Mouse (Mus musculus) CH12.LX (cell line): Measurements from ENCODE around the gene Lrig3. TPM values are rescaled to one million over a fixed set of nuclear protein-coding genes. Genes with fewer than 3 reads are reported as not detected.

Experiments
- DNase-seq: peaks from one replicate; pipeline ENCODE4 v3.0.0-alpha.2; 2013; ENCODE audit errors: extremely low read depth
- H3K27ac ChIP-seq: 2 replicates; pipeline ENCODE4 v1.5.1; 2012; ENCODE audit warnings: low read depth, mild to moderate bottlenecking, control low read depth, moderate library complexity; ENCODE audit not compliant: insufficient read depth
- H3K27me3 ChIP-seq: replicated peaks from 2 replicates; pipeline ENCODE3; 2012; ENCODE audit warnings: inconsistent platforms
- H3K36me3 ChIP-seq, 2 experiments: replicated peaks in 1 of 2; 2 replicates each; pipeline versions ENCODE3 to v1.6.1; 2012; ENCODE audit warnings: inconsistent platforms in 1 of 2, low read length in 1 of 2, mild to moderate bottlenecking in 1 of 2, mixed read lengths in 1 of 2, moderate library complexity in 1 of 2; ENCODE audit not compliant: control insufficient read depth in 1 of 2, insufficient read depth in 1 of 2
- H3K4me1 ChIP-seq, 2 experiments: 2 replicates each; pipeline ENCODE4 v1.6.1; 2012; ENCODE audit warnings: inconsistent platforms in 1 of 2, moderate library complexity in 1 of 2; ENCODE audit not compliant: insufficient read depth in 2 of 2, control insufficient read depth in 1 of 2
- H3K4me2 ChIP-seq: 2 replicates; pipeline ENCODE4 v1.6.1; 2012; ENCODE audit warnings: low read depth, mild to moderate bottlenecking, control low read depth; ENCODE audit not compliant: poor library complexity, insufficient read depth, severe bottlenecking
- H3K4me3 ChIP-seq, 3 experiments: fragments of 150-350 bp in 1 of 3; sonication (generic) in 1 of 3; replicated peaks in 1 of 3; 2 replicates each; pipeline versions ENCODE3 to v1.5.1; 2011 to 2012; ENCODE audit warnings: low read depth in 2 of 3, low read length in 2 of 3, mild to moderate bottlenecking in 2 of 3, moderate library complexity in 2 of 3, control low read depth in 1 of 3, improper control_type of control experiment in 1 of 3, inconsistent platforms in 1 of 3, mixed read lengths in 1 of 3; ENCODE audit not compliant: poor library complexity in 1 of 3
- H3K79me2 ChIP-seq: replicated peaks from 2 replicates; pipeline ENCODE4 v1.6.1; 2012; ENCODE audit warnings: mild to moderate bottlenecking, moderate library complexity; ENCODE audit not compliant: control insufficient read depth, poor library complexity, insufficient read depth, severe bottlenecking; ENCODE audit errors: extremely low read depth
- H3K9ac ChIP-seq: 2 replicates; pipeline ENCODE4 v1.6.1; 2012; ENCODE audit warnings: low read depth, mild to moderate bottlenecking, control low read depth, moderate library complexity; ENCODE audit not compliant: insufficient read depth
- H3K9me3 ChIP-seq: replicated peaks from 2 replicates; pipeline ENCODE3; 2012; ENCODE audit warnings: low read length, inconsistent platforms, mixed read lengths
- CHD1 ChIP-seq: IDR thresholded peaks from 2 replicates; pipeline ENCODE4 v1.6.1; 2012; ENCODE audit warnings: low read depth, low read length, improper control_type of control experiment, inconsistent platforms
- E2F4 ChIP-seq: IDR thresholded peaks from 2 replicates; pipeline ENCODE4 v1.6.1; 2011; ENCODE audit warnings: low read depth, low read length, improper control_type of control experiment; ENCODE audit not compliant: insufficient replicate concordance
- ELF1 ChIP-seq: IDR thresholded peaks from 2 replicates; pipeline ENCODE4 v1.6.1; 2014; ENCODE audit warnings: low read depth, mild to moderate bottlenecking, inconsistent platforms, low read length, improper control_type of control experiment
- EP300 ChIP-seq: IDR thresholded peaks from 2 replicates; pipeline ENCODE4 v1.6.1; 2011; ENCODE audit warnings: low read length, improper control_type of control experiment
- ETS1 ChIP-seq: conservative IDR thresholded peaks from 2 replicates; pipeline ENCODE4 v1.6.1; 2012; ENCODE audit warnings: low read depth, mild to moderate bottlenecking, inconsistent platforms, low read length, improper control_type of control experiment, moderate library complexity
- JUN ChIP-seq: IDR thresholded peaks from 2 replicates; pipeline ENCODE4 v1.6.1; 2011; ENCODE audit warnings: low read depth, mild to moderate bottlenecking, low read length, improper control_type of control experiment, moderate library complexity; ENCODE audit not compliant: insufficient read depth
- KAT2A ChIP-seq: IDR thresholded peaks from 2 replicates; pipeline ENCODE4 v1.6.1; 2012; ENCODE audit warnings: low read length, improper control_type of control experiment, inconsistent platforms; ENCODE audit not compliant: insufficient replicate concordance
- MAFK ChIP-seq: IDR thresholded peaks from 2 replicates; pipeline ENCODE4 v1.6.1; 2011; ENCODE audit warnings: low read length, improper control_type of control experiment; ENCODE audit not compliant: insufficient replicate concordance
- MEF2A ChIP-seq: IDR thresholded peaks from 2 replicates; pipeline ENCODE4 v1.6.1; 2014; ENCODE audit warnings: low read depth, mild to moderate bottlenecking, inconsistent platforms, low read length, improper control_type of control experiment, borderline replicate concordance
- MXI1 ChIP-seq: IDR thresholded peaks from 2 replicates; pipeline ENCODE4 v1.6.1; 2011; ENCODE audit warnings: mild to moderate bottlenecking, low read depth, low read length, improper control_type of control experiment
- NELFE ChIP-seq: IDR thresholded peaks from 2 replicates; pipeline ENCODE4 v1.6.1; 2011; ENCODE audit warnings: low read depth, low read length, improper control_type of control experiment
- NRF1 ChIP-seq: IDR thresholded peaks from 2 replicates; pipeline ENCODE4 v1.6.1; 2014; ENCODE audit warnings: low read depth, mild to moderate bottlenecking, inconsistent platforms, low read length, improper control_type of control experiment, moderate library complexity
- PAX5 ChIP-seq: IDR thresholded peaks from 2 replicates; pipeline ENCODE4 v1.6.1; 2012; ENCODE audit warnings: low read length, inconsistent platforms, mixed read lengths
- RCOR1 ChIP-seq: conservative IDR thresholded peaks from 2 replicates; pipeline ENCODE4 v1.6.1; 2012; ENCODE audit warnings: low read depth, mild to moderate bottlenecking, inconsistent platforms, low read length, improper control_type of control experiment
- SIN3A ChIP-seq: IDR thresholded peaks from 2 replicates; pipeline ENCODE4 v1.6.1; 2012; ENCODE audit warnings: low read length, improper control_type of control experiment, inconsistent platforms
- TCF12 ChIP-seq: IDR thresholded peaks from 2 replicates; pipeline ENCODE4 v1.6.1; 2014; ENCODE audit warnings: low read depth, mild to moderate bottlenecking, inconsistent platforms, low read length, improper control_type of control experiment
- UBTF ChIP-seq: IDR thresholded peaks from 2 replicates; pipeline ENCODE4 v1.6.1; 2012; ENCODE audit warnings: low read depth, mild to moderate bottlenecking, inconsistent platforms, low read length, improper control_type of control experiment, moderate library complexity
- USF1 ChIP-seq: IDR thresholded peaks from 2 replicates; pipeline ENCODE4 v1.6.1; 2014; ENCODE audit warnings: low read depth, mild to moderate bottlenecking, inconsistent platforms, low read length, improper control_type of control experiment
- ZKSCAN1 ChIP-seq: IDR thresholded peaks from 2 replicates; pipeline ENCODE4 v1.6.1; 2012; ENCODE audit warnings: low read depth, inconsistent platforms, low read length, improper control_type of control experiment, borderline replicate concordance
- ZNF384 ChIP-seq: IDR thresholded peaks from 2 replicates; pipeline ENCODE4 v1.6.1; 2012; ENCODE audit warnings: low read depth, low read length, improper control_type of control experiment, inconsistent platforms
- dilution Hi-C: fragments of 300-500 bp; cut with MboI; formaldehyde crosslinking; loops from 2 replicates; pipeline ENCODE4 v1.14.3; 2020; ENCODE audit warnings: low sequenced_read_pairs; ENCODE audit not compliant: extremely low pct_unique_long_range_greater_than_20kb, extremely low pct_ligation_motif_present
- in situ Hi-C: fragments of 300-500 bp; cut with MboI; formaldehyde crosslinking; loops from 3 replicates; pipeline ENCODE4 v1.14.3; 2019; ENCODE audit warnings: low sequenced_read_pairs, low pct_ligation_motif_present, low pct_unique_long_range_greater_than_20kb, mixed read lengths
- polyA plus RNA-seq: library from polyadenylated mRNA; unstranded; fragments of >175 nt; gene quantifications from 2 replicates; pipeline ENCODE4 v1.2.1, GENCODE M21; 2012; ENCODE audit warnings: low read depth; ENCODE audit not compliant: insufficient read length
- total RNA-seq, 2 experiments: library from RNA; depleted of rRNA; stranded (reverse); fragments of 300-350 nt in 1 of 2; fragments of >200 nt in 1 of 2; gene quantifications; 2 replicates each; pipeline ENCODE4 v1.2.3; 2012 to 2014

The Lrig3 gene
- total and polyA plus RNA-seq, 3 experiments, result not detected

DNA sequence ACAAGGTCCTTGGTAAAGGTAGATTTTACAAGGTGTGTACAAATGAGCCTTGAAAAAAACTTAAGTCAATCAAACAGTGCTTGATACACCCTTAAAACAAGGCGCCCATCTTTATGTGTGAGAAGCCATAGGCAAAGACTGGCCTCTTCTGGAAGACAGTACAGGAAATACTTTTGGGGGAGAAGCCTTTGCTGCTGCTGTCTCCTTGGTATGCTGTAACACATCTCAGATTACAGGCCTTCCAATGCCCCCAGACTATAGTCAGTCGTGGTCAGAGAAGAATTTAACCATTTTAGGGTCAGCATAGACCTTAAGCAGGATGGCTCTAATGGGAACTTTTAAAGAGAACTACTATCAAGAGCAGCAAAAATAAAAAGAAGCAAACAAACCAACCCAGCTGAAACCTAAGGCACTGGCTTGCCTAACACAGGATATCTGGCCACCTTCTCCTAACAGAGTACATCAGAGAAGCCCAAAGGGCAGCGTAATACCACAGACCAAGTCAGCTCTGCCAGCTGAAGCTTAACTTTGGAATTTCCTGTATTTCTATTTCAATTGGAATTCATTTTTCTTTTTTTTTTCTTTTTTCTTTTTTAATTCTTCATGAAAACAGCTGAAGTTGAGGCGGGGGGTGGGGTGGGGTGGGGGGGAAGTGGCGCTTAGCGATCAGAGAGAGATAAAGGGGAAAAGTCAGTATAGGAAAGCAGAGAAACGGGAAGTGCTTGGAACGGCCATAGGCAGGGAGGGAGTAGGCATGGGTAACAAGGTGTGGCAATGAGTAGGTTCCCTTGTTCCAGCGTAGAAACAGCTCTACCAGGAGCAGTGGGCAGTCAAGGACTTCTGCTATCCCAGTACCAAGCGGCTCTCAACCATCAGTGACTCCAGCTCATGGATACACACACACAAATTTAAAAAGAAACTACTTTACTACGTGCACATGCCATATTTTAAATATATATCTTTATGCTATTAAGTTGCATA lies 28.2 kb upstream of the Lrig3 start:
- peaks cover 68% of the 10 kb centered on the region for H3K9me3 ChIP-seq
- TF ChIP-seq ZNF384 (no peak), EP300 (no peak), NELFE (no peak), MEF2A (no peak), UBTF (no peak), TCF12 (no peak), JUN (no peak), NRF1 (no peak), MAFK (no peak), USF1 (no peak), PAX5 (no peak), E2F4 (no peak), CHD1 (no peak), KAT2A (no peak), ETS1 (no peak), SIN3A (no peak), RCOR1 (no peak), MXI1 (no peak), ZKSCAN1 (no peak), ELF1 (no peak)
- TF ChIP-seq, all 38 proteins: peak for 0
- Histone ChIP-seq H3K27me3 (no peaks in the 10 kb centered on the region), H3K79me2 (no peaks in the 10 kb centered on the region), H3K27ac (no peak overlapping the region), H3K4me1 (no peaks in the 10 kb centered on the region), H3K9ac (no peak overlapping the region), H3K36me3 (no peaks in the 10 kb centered on the region), H3K4me3 (no peak overlapping the region), H3K4me2 (no peak overlapping the region)
- DNase-seq, result no peak
- in situ Hi-C loops (no loop called here), dilution Hi-C loops (no loop called here)
